Mouse (Mus musculus) fat pad, adult 2 months (tissue): Measurements from ENCODE around the gene Olfr1341.

Experiments
- DNase-seq: peaks from one replicate; pipeline ENCODE4 v3.0.0-alpha.2; 2011; ENCODE audit warnings: low read depth, low spot score; ENCODE audit errors: extremely low read depth

Olfr1341 gene

DNA sequence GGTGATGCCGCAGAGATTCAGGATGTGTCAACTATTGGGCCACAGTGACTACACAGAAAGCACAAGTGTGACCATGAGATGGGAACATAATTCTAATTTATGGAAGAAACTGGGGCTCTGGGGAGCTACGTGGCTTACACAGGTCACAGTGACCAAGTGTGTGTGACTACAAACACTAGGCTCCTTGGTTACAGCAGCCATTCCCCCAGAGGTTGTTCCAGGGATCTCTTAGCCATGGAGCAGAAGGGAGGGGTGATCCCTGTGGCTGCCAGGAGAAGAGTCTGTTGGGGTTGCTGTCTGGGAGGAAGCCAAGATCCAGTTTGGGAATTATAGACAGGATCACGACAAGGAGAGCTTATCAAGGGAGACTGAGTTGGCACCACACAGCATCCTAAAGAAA lies at the start of gene Olfr1341:
Gene Olfr1341, plus strand, starts transcription at position 301 of the 400 bp plus-strand sequence.
- DNase-seq = no peak

DNA sequence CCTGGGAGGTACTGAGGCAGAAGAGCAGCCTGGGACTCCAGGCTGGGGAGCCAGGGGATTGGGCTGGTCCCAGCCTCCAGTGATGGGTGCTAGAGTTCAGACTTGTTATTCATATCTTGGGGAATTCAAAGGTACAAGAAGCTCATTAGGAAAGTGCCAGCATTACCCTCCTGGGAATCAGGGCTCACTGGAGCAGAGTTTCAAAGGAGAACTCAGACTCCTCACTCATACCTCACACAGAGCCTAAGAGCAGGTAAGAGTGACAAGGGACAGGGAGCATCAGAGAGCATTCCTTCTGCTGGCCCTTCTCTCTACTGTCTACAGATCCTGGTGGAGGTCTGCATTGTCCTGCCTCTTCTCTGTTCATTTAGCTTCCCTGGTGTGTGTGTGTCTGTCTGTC lies 44.7 kb upstream of the Olfr1341 start, which contains the start of gene Olfr62:
Gene Olfr62, plus strand, starts transcription at position 301 of the 400 bp plus-strand sequence.
- DNase-seq = no peak

DNA sequence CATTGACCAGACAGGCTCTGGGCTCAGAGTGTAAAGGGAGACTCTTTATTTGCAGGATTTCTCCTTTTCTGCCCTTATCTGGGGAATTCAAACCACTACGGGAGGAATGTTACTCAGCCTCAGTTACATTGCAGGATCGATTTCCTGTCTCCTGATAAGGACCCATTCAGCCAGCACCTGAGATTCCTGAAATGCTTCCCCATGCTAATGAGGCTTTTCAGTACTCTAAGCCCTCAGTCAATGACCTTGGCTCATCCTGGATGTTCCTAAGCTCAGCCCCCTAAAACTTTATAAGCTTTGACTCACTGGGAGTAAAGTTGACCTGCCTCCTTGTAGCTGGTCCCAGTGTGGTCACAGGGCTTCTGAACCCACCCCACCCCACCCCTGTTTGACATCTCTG lies 16.2 kb upstream of the Olfr1341 start:
- DNase-seq = no peak

DNA sequence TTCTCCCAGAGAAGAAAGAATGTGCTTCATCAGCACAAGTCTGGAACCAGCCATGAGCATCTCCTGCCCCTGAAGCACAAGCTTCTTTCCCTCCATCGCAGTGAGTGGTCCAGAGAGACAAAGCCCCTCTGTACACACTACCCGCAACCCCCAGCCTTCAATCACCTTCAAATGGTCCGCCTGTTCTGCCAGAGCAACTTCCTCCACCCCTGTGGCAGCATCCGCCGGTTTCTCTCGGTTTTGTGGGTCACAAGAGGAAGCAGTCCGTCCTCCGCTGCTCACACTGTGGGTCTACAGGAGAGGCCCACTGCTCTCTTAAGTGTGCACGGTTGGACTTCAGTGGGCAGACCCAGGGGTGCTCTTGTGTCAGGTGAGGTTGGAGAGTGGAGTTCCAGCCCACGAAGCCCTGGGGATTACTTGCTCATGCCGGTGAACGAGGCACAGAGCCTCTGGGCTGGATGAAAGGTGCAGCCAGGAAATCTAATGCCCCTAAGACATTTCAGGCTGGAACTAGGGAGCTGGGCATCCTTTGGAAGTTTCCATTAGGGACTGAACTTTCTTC lies 10.8 kb upstream of the Olfr1341 start, which contains the start of gene Olfr1342:
Gene Olfr1342, minus strand, starts transcription at position 345 of the 562 bp plus-strand sequence.
- DNase-seq = no peak

DNA sequence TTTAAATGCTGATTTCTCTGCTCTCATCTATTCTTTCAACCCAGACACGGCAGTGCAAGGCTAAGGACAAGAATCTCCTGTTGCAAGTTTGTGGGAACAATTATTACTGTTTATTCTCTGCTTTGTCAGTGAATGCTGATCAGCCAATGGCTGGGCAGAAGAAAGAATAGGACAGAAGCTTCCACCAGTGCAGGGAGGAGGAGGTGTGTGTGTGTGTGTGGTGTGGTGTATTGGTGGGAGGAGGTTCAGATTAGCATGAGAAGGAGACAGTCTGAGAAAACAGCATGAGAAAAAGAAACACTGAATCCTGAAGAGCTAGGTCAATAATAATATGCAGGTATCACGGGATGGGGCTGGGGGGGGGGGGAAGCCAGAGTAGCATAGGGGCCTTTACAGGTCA lies 9.5 kb upstream of the Olfr1341 start:
- DNase-seq = no peak

DNA sequence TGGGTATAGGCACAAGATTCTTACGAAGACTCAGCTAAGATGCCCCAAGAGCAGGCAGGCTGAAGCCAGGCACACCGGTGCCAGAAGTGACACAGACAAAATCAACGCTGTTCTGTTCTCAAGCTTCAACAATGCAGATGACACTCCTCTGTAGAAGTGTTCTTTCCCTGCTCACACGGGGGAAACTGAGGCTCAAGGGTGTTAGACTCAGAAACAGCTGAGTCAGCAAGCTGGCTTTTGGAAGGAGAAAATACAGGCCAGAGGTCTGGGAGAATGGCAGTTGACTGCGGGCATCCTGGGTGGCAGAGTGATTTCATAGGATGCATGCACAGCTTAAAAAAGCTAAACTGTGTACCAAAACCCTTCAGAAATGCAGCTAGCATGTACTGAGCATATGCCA lies 4.8 kb downstream of the Olfr1341 start:
- no peak for DNase-seq

DNA sequence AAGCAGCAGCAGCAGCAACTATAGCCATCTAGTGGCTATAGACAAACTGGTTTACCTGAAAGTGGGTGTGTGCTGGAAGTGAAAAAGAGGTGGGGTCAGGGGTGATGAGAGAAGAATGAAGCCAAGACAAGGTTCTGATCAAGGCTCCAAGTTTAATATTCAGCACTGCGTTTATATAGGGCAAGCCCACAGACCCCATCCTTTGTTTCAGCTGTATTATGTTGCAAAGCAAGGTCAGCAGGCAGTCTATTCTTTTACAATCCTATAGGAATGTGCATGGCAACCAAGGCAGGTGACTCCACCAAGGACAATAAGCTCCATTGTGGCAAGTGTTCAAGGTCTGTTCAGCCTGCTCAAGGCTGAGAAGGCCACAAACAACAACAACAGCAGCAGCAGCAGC lies 8.3 kb downstream of the Olfr1341 start:
- no peak for DNase-seq

DNA sequence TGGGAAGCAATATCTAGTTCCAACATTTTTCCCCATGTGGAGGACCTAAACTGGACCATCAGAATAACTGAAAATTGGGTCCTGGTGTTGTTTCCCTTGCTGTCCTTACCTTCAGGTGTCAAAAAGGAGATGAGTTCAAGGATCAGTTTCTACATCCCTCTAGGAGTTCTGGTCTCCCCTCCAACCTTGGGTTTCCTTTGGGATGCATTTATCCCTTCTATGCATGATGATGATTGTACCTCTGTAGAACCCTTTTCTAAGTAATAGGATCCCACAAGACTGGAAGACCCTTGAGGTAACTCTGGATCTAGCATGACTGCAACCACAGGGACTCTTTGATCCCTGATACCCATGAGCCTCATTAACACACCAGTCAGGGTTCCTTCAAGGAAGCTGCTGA lies 16.5 kb downstream of the Olfr1341 start, which contains the start of gene Olfr1340:
Gene Olfr1340, plus strand, starts transcription at position 301 of the 400 bp plus-strand sequence.
- no peak for DNase-seq

DNA sequence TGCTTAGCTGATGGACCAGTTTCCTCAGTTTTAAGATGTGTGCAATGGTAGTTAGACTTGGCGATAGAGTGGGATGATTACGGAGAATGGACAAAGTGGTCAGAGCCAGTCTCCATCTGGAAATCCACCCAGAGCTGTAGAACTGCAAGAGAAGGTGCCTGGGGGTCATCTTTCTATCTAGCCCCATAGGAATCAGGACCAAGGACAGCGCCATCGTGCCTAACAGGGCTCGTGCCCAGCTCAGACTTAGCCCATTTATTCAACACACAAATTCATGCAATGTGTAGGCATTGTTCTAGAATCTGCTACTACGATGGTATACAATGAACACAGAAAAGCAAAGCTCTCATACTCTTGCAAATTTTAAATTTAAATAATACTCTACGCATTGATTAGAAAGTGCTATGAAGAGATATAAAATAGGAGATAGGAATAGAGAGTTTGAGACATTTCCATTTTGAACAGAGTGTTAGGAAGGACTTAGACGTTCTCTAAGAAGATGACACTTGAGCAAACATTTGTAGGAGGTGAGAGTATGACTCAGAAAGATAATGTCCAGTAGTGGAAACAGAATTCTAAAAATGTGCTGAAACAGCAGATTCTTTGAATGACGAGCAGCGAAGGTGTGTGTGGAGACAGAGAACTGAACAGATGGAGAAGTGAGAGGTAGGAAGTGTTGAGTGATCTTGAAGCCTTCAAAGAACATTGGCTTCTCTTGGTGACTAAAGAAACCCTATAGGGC lies 18.6 kb downstream of the Olfr1341 start:
- no peak for DNase-seq

DNA sequence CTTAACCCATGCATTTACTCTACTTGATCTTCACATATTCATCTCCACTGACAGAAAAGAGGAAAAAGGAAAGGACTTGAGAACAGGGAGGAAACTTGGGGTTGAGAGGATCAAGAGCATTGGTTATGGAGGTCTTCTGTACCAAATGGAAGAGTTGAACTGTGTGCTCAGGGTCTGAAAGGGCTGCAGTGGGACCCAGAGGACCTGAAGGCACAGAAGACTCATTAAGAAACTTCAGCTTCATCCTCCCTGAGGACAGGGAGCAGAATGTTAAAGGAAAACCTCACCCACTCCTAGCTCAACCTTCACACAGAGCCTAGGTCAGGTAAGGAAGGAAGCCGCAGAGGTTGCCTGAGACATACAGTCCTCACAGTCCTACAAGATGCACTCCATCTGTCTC lies 28.6 kb downstream of the Olfr1341 start, which contains the start of gene Olfr1339:
Gene Olfr1339, plus strand, starts transcription at position 301 of the 400 bp plus-strand sequence.
- no peak for DNase-seq

DNA sequence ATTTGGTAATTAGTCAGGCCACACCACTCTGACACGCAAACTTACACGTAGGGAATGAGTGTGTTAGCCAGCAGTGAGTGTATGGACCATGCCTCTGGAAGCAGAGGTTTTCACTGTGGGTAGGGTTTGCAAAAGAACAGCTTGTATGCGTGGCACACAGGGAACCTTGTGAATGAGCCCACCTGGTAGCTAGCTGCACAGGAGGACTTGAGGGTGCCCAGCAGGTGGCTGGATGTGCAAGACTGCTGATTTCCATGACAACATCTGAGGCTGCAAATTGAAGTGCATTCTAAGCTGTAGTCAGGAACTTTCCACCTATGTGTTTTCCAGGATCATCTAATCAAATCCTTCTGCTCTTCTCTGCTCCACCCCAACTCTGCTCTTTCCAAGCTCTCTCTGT lies 36.3 kb downstream of the Olfr1341 start:
- no peak for DNase-seq

DNA sequence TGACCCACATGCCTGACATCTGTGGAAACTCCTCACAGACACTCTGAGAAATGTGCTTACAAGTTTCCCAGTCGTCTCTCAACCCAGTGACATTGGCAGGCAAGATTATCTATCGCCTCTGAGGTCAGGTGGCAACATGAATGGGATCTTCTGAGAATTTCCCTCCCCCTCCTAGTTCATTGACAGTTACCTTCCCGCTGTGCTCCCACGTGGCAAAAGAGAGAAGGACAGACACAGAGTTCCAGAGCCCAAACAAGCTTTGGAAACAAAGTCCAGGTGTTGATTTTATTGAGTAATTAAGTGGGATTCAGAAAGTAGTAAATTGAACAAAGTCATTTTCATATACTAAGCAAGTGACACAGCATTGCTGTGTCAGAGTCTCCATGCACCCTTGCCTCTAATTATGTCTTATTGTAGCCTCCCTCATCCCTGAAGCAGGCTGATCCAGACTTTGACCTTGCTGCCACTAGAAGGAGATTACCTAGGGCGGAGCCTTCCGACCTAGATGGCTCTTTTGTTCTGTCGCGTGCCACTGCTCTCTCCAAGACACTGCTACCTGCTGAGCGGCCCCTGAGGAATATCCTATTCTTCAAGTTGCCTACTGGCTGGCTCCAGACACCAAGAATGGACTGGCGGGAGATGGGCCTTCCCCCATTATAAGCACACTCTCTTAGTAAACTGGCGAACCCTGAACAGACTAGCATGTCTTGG lies 37.8 kb downstream of the Olfr1341 start:
- no peak for DNase-seq

DNA sequence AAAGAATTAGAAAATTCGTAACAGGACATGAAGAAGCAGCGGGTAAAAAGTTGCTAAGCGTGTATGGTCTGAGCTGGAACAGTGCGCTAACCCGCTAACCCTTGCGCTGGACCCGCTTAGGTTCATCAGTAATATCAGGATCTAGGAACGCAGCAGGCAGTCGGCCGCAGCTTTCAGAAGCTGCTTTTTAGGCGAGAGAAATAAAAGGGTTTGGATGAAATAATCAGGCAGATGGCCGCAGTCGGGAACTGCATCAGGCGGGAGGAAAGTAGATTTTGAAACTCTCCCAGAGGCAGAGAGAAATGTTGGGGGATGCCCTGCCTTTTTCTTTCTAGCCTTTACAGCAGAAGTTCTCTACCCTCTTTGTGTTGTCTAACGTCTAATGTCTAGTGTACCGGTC lies 38.6 kb downstream of the Olfr1341 start:
- no peak for DNase-seq

DNA sequence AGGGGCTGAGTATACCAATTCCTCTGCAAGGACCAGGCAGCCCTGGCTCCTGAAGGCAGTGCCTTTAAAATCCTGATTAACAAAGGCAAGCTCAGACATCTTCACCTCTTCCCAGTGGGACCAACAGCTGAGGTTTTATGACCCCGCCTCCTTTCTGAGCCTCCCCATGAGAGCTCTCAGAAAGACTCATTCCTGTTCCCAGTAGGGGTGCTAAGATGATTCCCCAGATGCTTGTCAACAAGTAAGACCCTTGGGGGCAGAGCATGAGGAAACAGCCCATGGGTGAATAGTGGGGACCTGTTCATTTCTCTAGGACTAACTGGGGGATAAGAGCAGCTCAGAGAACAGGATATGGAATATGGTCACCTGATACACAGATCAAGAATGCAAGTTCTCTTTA lies 55.3 kb downstream of the Olfr1341 start, which contains the start of gene Olfr1338:
Gene Olfr1338, minus strand, starts transcription at position 101 of the 400 bp plus-strand sequence.
- DNase-seq = no peak
